Mouse (Mus musculus) forebrain, postnatal 0 days (tissue): ENCODE data around the gene Taok3. TPM values are rescaled to one million over a fixed set of nuclear protein-coding genes. Genes with fewer than 3 reads are reported as not detected.
A peak's percentile ranks its signal among the peaks of the same experiment; 100 is the strongest.

Source experiments
- ATAC-seq: fragments of 200-750 bp; cut with Nextera tagmentation; 2 replicates; pipeline ENCODE4 v1.8.0; 2017; ENCODE audit warnings: mild to moderate bottlenecking, moderate library complexity
- DNase-seq: peaks from one replicate; pipeline ENCODE4 v3.0.0-alpha.2; 2015
- H3K27ac ChIP-seq: fragments of 300-500 bp; sonication (generic); 2 replicates; pipeline ENCODE4 v1.5.1; 2014; ENCODE audit warnings: low read depth, mild to moderate bottlenecking, antibody characterized with exemption, low read length, moderate library complexity, mixed read lengths
- H3K27me3 ChIP-seq: fragments of 300-500 bp; sonication (generic); 2 replicates; pipeline ENCODE4 v1.6.1; 2014; ENCODE audit warnings: mild to moderate bottlenecking, low read length, mixed read lengths; ENCODE audit not compliant: insufficient read depth
- H3K36me3 ChIP-seq: fragments of 300-500 bp; sonication (generic); 2 replicates; pipeline ENCODE4 v1.6.1; 2014; ENCODE audit warnings: mild to moderate bottlenecking, moderate library complexity; ENCODE audit not compliant: insufficient read depth
- H3K4me1 ChIP-seq: fragments of 300-500 bp; sonication (generic); 2 replicates; pipeline ENCODE4 v1.6.1; 2014; ENCODE audit warnings: antibody characterized with exemption; ENCODE audit not compliant: insufficient read depth
- H3K4me2 ChIP-seq: fragments of 300-500 bp; sonication (generic); 2 replicates; pipeline ENCODE4 v1.6.1; 2014; ENCODE audit warnings: low read depth, mild to moderate bottlenecking, moderate library complexity
- H3K4me3 ChIP-seq: fragments of 300-500 bp; sonication (generic); 2 replicates; pipeline ENCODE4 v1.5.1; 2014; ENCODE audit warnings: low read depth, low read length, mixed read lengths
- H3K9ac ChIP-seq: fragments of 300-500 bp; sonication (generic); 2 replicates; pipeline ENCODE4 v1.6.1; 2014; ENCODE audit warnings: mild to moderate bottlenecking
- H3K9me3 ChIP-seq: fragments of 300-500 bp; sonication (generic); 2 replicates; pipeline ENCODE4 v1.6.1; 2016; ENCODE audit warnings: low read length
- CTCF ChIP-seq: sonication (generic); IDR thresholded peaks from 2 replicates; pipeline ENCODE4 v1.5.1; 2016; ENCODE audit warnings: antibody characterized with exemption, control low read depth, low read depth
- WGBS: fragments of 180-500 bp; shearing (Covaris S2); extraction: QIAGEN DNeasy Blood & Tissue Kit; methylation state at CpG from one replicate; pipeline ENCODE4 v1.1.7; 2014; 5-methylcytosine and 5-hydroxymethylcytosine counted together
- polyA plus RNA-seq: library from polyadenylated mRNA; unstranded; fragments of >200 nt; fragmentation: Nextera tagmentation; extraction: Ambion mirVana; gene quantifications from 2 replicates; pipeline ENCODE4 v1.2.1, GENCODE M21; 2015
- total RNA-seq: library from RNA; depleted of rRNA; stranded (reverse); fragments of >200 nt; gene quantifications from 2 replicates; pipeline ENCODE4 v1.2.3, GENCODE M21; 2014

The Taok3 gene
- total and polyA plus RNA-seq, 2 experiments from 2014 or later: 37.2 to 57.6 TPM

DNA sequence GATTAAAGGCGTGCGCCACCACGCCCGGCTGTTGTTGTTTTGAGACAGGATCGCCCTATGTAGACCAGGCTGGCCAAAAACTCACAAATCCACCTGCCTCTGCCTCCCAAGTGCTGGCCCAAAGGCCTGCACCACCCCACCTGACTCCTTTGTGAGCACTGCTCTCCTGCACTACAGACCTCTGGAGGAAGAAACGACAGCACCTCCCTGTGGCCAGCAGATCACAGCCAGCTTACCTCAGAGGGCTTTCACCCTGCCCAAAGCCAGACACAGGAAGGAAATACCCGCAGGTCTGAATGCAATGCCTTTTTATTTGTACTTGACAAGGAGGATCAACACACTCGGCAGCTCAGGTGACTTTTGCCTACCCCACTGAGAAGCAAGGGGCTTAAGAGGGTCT lies 162.4 kb downstream of the Taok3 start:
- TF ChIP-seq CTCF: 0 out of 2 replicates have a peak, but pooled peaks have one; percentile 17
- H3K4me2 ChIP-seq: no peak overlapping the region
- H3K9me3 ChIP-seq: no peaks in the 10 kb centered on the region
- peaks cover 29% of the 10 kb centered on the region for H3K36me3 ChIP-seq
- no peaks in the 10 kb centered on the region for H3K27me3 ChIP-seq
- no peak overlapping the region for H3K27ac ChIP-seq
- ATAC-seq (no peak), DNase-seq (no peak)
- no peak overlapping the region for H3K9ac ChIP-seq
- 91% methylated on average over 8 of the region's 8 CpGs for whole genome bisulfite sequencing
- peaks cover 19% of the 10 kb centered on the region; the same call in 1 of the 2 replicates for H3K4me1 ChIP-seq
- H3K4me3 ChIP-seq: no peak overlapping the region

- Histone ChIP-seq H3K27me3 (no peaks in the 10 kb centered on the region), H3K9me3 (no peaks in the 10 kb centered on the region), H3K4me2 (no peak overlapping the region), H3K4me3 (no peak overlapping the region), H3K27ac (no peak overlapping the region), H3K36me3 (peaks cover 29% of the 10 kb centered on the region), H3K4me1 (peaks cover 19% of the 10 kb centered on the region; the same call in 1 of the 2 replicates), H3K9ac (no peak overlapping the region)
- peak; percentile 39 for DNase-seq
- peak; percentile 19 for ATAC-seq
- 32% methylated on average over 9 of the region's 9 CpGs for WGBS
- TF ChIP-seq CTCF: no peak
Observed at GRCm38 (mm10) chr5:117284029-117284428, 164.1 kb downstream of the Taok3 start.

DNA sequence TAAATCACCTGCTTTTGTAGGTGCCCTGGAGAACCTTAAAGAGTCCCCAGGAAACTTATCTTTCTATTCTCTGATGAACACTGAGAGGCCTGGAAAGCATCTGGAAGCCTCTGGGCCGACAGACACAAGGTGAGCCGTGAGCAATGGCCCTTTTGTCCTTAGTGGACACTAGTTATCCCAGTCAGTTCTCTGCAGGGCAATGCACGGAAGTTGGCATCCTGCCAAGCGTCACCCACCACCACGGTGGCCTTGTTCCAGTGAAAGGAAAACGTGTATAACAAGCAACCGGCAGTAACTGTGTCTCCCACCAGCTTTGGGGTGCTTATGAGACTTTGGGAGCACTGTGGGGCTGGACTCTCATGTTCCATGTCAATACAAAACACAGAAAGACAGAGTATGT lies 164.8 kb downstream of the Taok3 start:
- peaks cover 29% of the 10 kb centered on the region for H3K36me3 ChIP-seq
- WGBS: 30% methylated on average over 7 of the region's 7 CpGs
- no peak overlapping the region for H3K4me2 ChIP-seq
- no peak for ATAC-seq
- H3K4me3 ChIP-seq: no peak overlapping the region
- H3K27ac ChIP-seq: no peak overlapping the region
- H3K4me1 ChIP-seq: peaks cover 19% of the 10 kb centered on the region; the same call in 1 of the 2 replicates
- H3K27me3 ChIP-seq: no peaks in the 10 kb centered on the region
- no peak overlapping the region for H3K9ac ChIP-seq
- H3K9me3 ChIP-seq: no peaks in the 10 kb centered on the region
- TF ChIP-seq CTCF: no peak
- no peak for DNase-seq

GRCm38 (mm10) chr5:117285266-117285665 lies 165.3 kb downstream of the Taok3 start:
- no peaks in the 10 kb centered on the region for H3K9me3 ChIP-seq
- H3K36me3 ChIP-seq: peaks cover 29% of the 10 kb centered on the region
- no peaks in the 10 kb centered on the region for H3K27me3 ChIP-seq
- ATAC-seq: no peak
- no peak overlapping the region for H3K4me2 ChIP-seq
- WGBS: 69% methylated on average over 4 of the region's 4 CpGs
- H3K27ac ChIP-seq: no peak overlapping the region
- no peak overlapping the region for H3K9ac ChIP-seq
- TF ChIP-seq CTCF: no peak
- H3K4me1 ChIP-seq: peaks cover 19% of the 10 kb centered on the region; the same call in 1 of the 2 replicates
- no peak overlapping the region for H3K4me3 ChIP-seq
- DNase-seq: no peak

GRCm38 (mm10) chr5:117286286-117286685 lies 166.4 kb downstream of the Taok3 start:
- WGBS: 43% methylated on average over 3 of the region's 3 CpGs
- ATAC-seq: no peak
- peak overlapping the region; percentile 78 for H3K4me2 ChIP-seq

DNA sequence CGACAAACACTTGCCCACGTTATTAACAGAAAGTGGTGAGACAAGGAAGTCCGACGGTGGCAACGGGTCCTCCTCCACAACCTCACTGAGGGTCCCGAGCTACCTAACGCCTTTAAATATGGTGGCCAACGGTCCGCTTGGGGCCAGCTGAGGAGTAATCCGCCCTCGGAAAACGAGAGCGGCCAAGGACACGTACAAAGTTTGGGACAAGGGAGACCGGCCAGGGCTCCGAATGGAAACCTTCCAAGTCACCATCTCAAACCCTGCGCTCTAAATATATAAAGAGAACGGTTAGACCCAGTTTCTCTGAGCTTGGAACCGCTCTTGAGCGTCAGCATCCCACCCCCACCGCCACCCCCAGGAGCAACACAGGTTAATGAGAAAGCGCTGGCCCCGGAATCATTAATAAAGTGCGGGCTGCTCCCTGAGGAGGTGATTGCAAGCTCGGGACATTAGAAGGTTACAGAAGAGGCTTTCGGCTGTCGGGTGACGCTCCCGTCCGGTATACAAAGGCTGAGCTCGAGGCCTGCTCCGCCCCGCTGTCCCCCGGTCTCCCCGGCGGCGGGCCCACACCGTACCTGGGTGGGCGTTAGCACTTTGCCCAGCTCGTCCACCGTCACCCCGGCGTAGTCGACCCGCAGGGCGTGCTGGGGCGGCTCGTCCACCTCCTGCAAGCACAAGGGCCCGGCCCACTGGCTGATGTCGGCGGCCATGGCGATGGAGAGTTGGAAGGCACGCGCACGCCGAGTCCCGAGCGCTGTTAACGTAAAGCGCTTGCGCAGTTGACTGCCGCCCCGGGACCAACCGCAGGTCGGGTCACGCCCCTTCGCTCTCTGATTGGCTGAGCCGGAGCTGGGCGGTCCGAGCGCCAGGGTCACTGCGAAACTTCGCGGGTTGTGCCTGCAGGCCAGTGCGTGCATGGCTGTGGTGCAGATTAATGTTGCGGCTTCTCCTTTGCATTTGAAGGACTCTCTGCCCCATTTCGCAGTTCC lies 167.2 kb downstream of the Taok3 start, which contains the start of gene Pebp1:
Gene Pebp1 (minus strand): TSS at position 795 of the 992 bp plus-strand sequence.
- WGBS: 3% methylated on average over 69 of the region's 77 CpGs
- H3K36me3 ChIP-seq: peaks cover 16% of the 10 kb centered on the region
- H3K4me3 ChIP-seq: peak within 1 kb of the TSS; percentile 67
- ATAC-seq (peak; percentile 97), DNase-seq (peak; percentile 96)
- H3K4me1 ChIP-seq: peaks cover 19% of the 10 kb centered on the region; the same call in 1 of the 2 replicates
- peak within 1 kb of the TSS; percentile 46 for H3K27ac ChIP-seq
- TF ChIP-seq CTCF: peak; percentile 24; the same call in 1 of the 2 replicates
- H3K9ac ChIP-seq: peak within 1 kb of the TSS; percentile 80
- peak within 1 kb of the TSS; percentile 78 for H3K4me2 ChIP-seq
- no peaks in the 10 kb centered on the region for H3K27me3 ChIP-seq
- H3K9me3 ChIP-seq: no peaks in the 10 kb centered on the region

More at GRCm38 (mm10) chr5:117286286-117286685, 166.4 kb downstream of the Taok3 start:
- peaks cover 23% of the 10 kb centered on the region for H3K36me3 ChIP-seq
- H3K4me1 ChIP-seq: peaks cover 19% of the 10 kb centered on the region; the same call in 1 of the 2 replicates
- TF ChIP-seq CTCF: no peak
- no peaks in the 10 kb centered on the region for H3K9me3 ChIP-seq
- peak overlapping the region; percentile 67 for H3K4me3 ChIP-seq
- H3K27me3 ChIP-seq: no peaks in the 10 kb centered on the region
- no peak overlapping the region for H3K27ac ChIP-seq
- DNase-seq: no peak
- peak overlapping the region; percentile 80; the same call in 1 of the 2 replicates for H3K9ac ChIP-seq

DNA sequence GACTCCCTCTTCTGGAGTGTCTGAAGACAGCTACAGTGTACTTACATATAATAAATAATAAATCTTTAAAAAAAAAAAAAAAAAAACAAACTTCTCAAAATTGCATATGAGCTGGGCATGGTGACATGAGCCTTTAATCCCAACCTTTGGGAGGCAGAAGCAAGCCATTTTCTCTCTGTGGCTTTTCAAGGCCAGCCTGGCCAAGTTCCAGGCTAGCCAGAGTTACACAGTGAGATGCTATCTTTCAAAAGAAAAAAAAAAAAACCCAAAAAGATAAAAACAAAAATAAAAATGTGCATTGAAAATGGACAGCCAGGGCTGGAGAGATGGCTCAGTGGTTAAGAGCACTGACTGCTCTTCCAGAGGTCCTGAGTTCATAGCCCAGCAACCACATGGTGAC lies 169.7 kb downstream of the Taok3 start:
- H3K27ac ChIP-seq: no peak overlapping the region
- no peaks in the 10 kb centered on the region; the same call in 1 of the 2 replicates for H3K36me3 ChIP-seq
- H3K4me3 ChIP-seq: no peak overlapping the region
- ATAC-seq: no peak
- H3K4me2 ChIP-seq: no peak overlapping the region
- no peak overlapping the region for H3K9ac ChIP-seq
- H3K27me3 ChIP-seq: no peaks in the 10 kb centered on the region
- TF ChIP-seq CTCF: no peak
- no peak for DNase-seq
- peaks cover 12% of the 10 kb centered on the region; the same call in 1 of the 2 replicates for H3K4me1 ChIP-seq
- H3K9me3 ChIP-seq: no peaks in the 10 kb centered on the region
